Comparison of ENCODE assay signal across 21 mouse cellular contexts in the genomic region with DNA sequence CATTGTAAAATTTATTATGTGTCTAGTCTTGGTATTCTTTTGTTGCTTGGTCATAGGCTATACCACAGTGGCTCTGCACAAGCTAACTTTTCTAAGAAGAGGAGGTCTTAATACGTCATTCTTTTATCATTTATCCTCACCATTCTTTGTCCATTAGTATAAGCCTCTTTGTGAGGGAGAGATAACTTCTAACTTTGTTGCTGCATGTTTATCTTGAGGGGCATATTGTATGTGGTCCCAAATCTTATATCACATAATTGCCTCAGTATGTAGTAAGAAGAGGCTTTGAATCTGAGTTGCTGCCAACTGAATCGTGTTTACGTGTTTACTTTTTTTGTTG. TPM values are rescaled to one million over a fixed set of nuclear protein-coding genes. Genes with fewer than 3 reads are reported as not detected.
DNase-seq lines count a peak whose midpoint lies in the region; ATAC-seq lines count a peak whose summit lies in the region.
"Had no signal": no experiment of that assay in that cellular context is flagged by ENCODE, and none has a peak within 500 bp of the region (broad histone marks: within the 10 kb centered on the region; RNA-seq: fewer than 3 reads in every experiment).

No protein-coding gene starts in this region.

- no peak for DNase-seq in liver, embryonic 13.5 days
- DNase-seq in liver, embryonic 11.5 days (ENCODE audit: low spot score): no peak
- peak; percentile 16 for DNase-seq in c-Kit-positive CD71-positive TER-119-negative erythroid progenitor cells, embryonic 14.5 days (ENCODE audit: low read depth)
- DNase-seq in layer of hippocampus, postnatal 25 days (ENCODE audit: extremely low spot score in 1 of 2, low spot score in 1 of 2): no peak
- no peak for DNase-seq in gastrocnemius, adult 18-20 months (ENCODE audit: low spot score)
- DNase-seq: cerebellum, adult 8-10 months; gastrocnemius, adult 2 months; gastrocnemius, postnatal 25 days had no signal

- WGBS in liver, embryonic 13.5 days (ENCODE audit: insufficient replicate concordance): 49% methylated on average over 3 of the region's 3 CpGs
- WGBS in liver, embryonic 11.5 days: 73% methylated on average over 3 of the region's 3 CpGs
- WGBS in liver, embryonic 15.5 days (ENCODE audit: insufficient replicate concordance): 49% methylated on average over 3 of the region's 3 CpGs

- no peaks in the 10 kb centered on the region for H3K36me3 ChIP-seq in liver, embryonic 13.5 days
- no peaks in the 10 kb centered on the region for H3K36me3 ChIP-seq in liver, embryonic 11.5 days (ENCODE audit: control insufficient read depth, insufficient read depth, low read length)
- no peaks in the 10 kb centered on the region for H3K36me3 ChIP-seq in liver, embryonic 15.5 days (replicated peaks)
- H3K36me3 ChIP-seq: embryonic facial prominence, embryonic 12.5 days; heart, embryonic 13.5 days; hindbrain, embryonic 10.5 days; hindbrain, embryonic 15.5 days had no signal

- H3K4me1 ChIP-seq in liver, embryonic 13.5 days (replicated peaks): peaks cover 11% of the 10 kb centered on the region; the same call in 1 of the 2 replicates
- H3K4me1 ChIP-seq in liver, embryonic 11.5 days (replicated peaks; ENCODE audit: control insufficient read depth, insufficient read depth, low read length): no peaks in the 10 kb centered on the region
- peaks cover 4% of the 10 kb centered on the region for H3K4me1 ChIP-seq in liver, embryonic 15.5 days (replicated peaks)
- H3K4me1 ChIP-seq: embryonic facial prominence, embryonic 12.5 days; hindbrain, embryonic 10.5 days; hindbrain, embryonic 15.5 days had no signal

- ATAC-seq in liver, embryonic 13.5 days (ENCODE audit: low read depth): peak; percentile 81
- no peak; the same call in 1 of the 2 replicates for ATAC-seq in liver, embryonic 11.5 days (replicated peaks; ENCODE audit: low FRiP score)
- peak; percentile 76; the same call in 1 of the 2 replicates for ATAC-seq in liver, embryonic 15.5 days (ENCODE audit: insufficient read depth)
- peak; percentile 55 for ATAC-seq in megakaryocyte-erythroid progenitor cell, adult 5-6 weeks (replicated peaks; ENCODE audit: low FRiP score, low TSS enrichment, poor library complexity, severe bottlenecking)
- ATAC-seq: forebrain, embryonic 16.5 days; intestine, embryonic 16.5 days had no signal

- H3K27me3 ChIP-seq in liver, embryonic 13.5 days: no peaks in the 10 kb centered on the region
- no peaks in the 10 kb centered on the region for H3K27me3 ChIP-seq in liver, embryonic 11.5 days (replicated peaks; ENCODE audit: control insufficient read depth, insufficient read depth, low read length)
- H3K27me3 ChIP-seq in liver, embryonic 15.5 days: no peaks in the 10 kb centered on the region
- H3K27me3 ChIP-seq: embryonic facial prominence, embryonic 12.5 days; heart, embryonic 13.5 days; hindbrain, embryonic 15.5 days had no signal

- no peak overlapping the region for H3K4me2 ChIP-seq in liver, embryonic 13.5 days
- no peak overlapping the region for H3K4me2 ChIP-seq in liver, embryonic 11.5 days
- no peak overlapping the region for H3K4me2 ChIP-seq in liver, embryonic 15.5 days
- H3K4me2 ChIP-seq: embryonic facial prominence, embryonic 12.5 days; heart, embryonic 13.5 days; hindbrain, embryonic 15.5 days had no signal

- H3K9me3 ChIP-seq in liver, embryonic 13.5 days (replicated peaks): no peaks in the 10 kb centered on the region
- H3K9me3 ChIP-seq in liver, embryonic 11.5 days (ENCODE audit: control insufficient read depth, low read length): no peaks in the 10 kb centered on the region
- H3K9me3 ChIP-seq in liver, embryonic 15.5 days (replicated peaks): no peaks in the 10 kb centered on the region
- H3K9me3 ChIP-seq: embryonic facial prominence, embryonic 12.5 days; heart, embryonic 13.5 days; hindbrain, embryonic 10.5 days had no signal

- H3K27ac ChIP-seq in liver, embryonic 13.5 days: no peak overlapping the region
- no peak overlapping the region for H3K27ac ChIP-seq in liver, embryonic 11.5 days (ENCODE audit: low read depth, low read length)
- no peak overlapping the region for H3K27ac ChIP-seq in liver, embryonic 15.5 days (replicated peaks)
- H3K27ac ChIP-seq: embryonic facial prominence, embryonic 12.5 days; gastrocnemius, adult 2 months; heart, embryonic 13.5 days; hindbrain, embryonic 10.5 days; hindbrain, embryonic 15.5 days had no signal

- H3K4me3 ChIP-seq in liver, embryonic 13.5 days (replicated peaks): no peak overlapping the region
- no peak overlapping the region for H3K4me3 ChIP-seq in liver, embryonic 11.5 days (ENCODE audit: low read depth, low read length)
- H3K4me3 ChIP-seq in liver, embryonic 15.5 days (replicated peaks): no peak overlapping the region
- H3K4me3 ChIP-seq: embryonic facial prominence, embryonic 12.5 days; gastrocnemius, adult 2 months; heart, embryonic 13.5 days; hindbrain, embryonic 10.5 days; hindbrain, embryonic 15.5 days had no signal

- H3K9ac ChIP-seq in liver, embryonic 13.5 days: no peak overlapping the region
- H3K9ac ChIP-seq in liver, embryonic 11.5 days (ENCODE audit: low read depth, low read length): no peak overlapping the region
- no peak overlapping the region for H3K9ac ChIP-seq in liver, embryonic 15.5 days
- H3K9ac ChIP-seq: embryonic facial prominence, embryonic 12.5 days; heart, embryonic 13.5 days; hindbrain, embryonic 15.5 days had no signal

RNA-seq across cellular contexts. Expression of a gene that starts 8.0 kb away (rescaled TPM):
- polyA plus RNA-seq in liver, embryonic 13.5 days (2015; fragmentation: Nextera tagmentation; extraction: Ambion mirVana): not detected in 2 replicates
- not detected in 2 replicates for polyA plus RNA-seq in liver, embryonic 11.5 days (2014; fragmentation: Nextera tagmentation; extraction: Ambion mirVana)
- not detected in 2 replicates for polyA plus RNA-seq in liver, embryonic 15.5 days (2015; fragmentation: Nextera tagmentation; extraction: Ambion mirVana)
- not detected in 2 replicates for total RNA-seq in megakaryocyte-erythroid progenitor cell, adult 5-6 weeks (2014; fragmentation: Nextera tagmentation)
- total RNA-seq in megakaryocyte-erythroid progenitor cell, adult 5-6 weeks (2017): not detected in 2 replicates
- not detected for total RNA-seq in layer of hippocampus, postnatal 25 days (2021)
- not detected for total RNA-seq in gastrocnemius, adult 18-20 months (2021)
- total RNA-seq: common myeloid progenitor, adult 5-6 weeks; ES-E14; granulocyte monocyte progenitor cell, adult 5-6 weeks had no signal
- polyA plus RNA-seq: forebrain, embryonic 11.5 days; forebrain, embryonic 16.5 days; frontal cortex, adult 2 months; heart, embryonic 13.5 days; hindbrain, embryonic 15.5 days; intestine, embryonic 16.5 days had no signal
